Mouse (Mus musculus) forebrain, embryonic 13.5 days (tissue): ENCODE data around the gene Ap3d1. TPM values are rescaled to one million over a fixed set of nuclear protein-coding genes. Genes with fewer than 3 reads are reported as not detected.

Source experiments
- ATAC-seq: fragments of 200-750 bp; cut with Nextera tagmentation; 2 replicates; pipeline ENCODE4 v1.8.0; 2017
- H3K27ac ChIP-seq: fragments of 300-500 bp; sonication (generic); 2 replicates; pipeline ENCODE4 v1.5.1; 2015; ENCODE audit warnings: inconsistent platforms, mild to moderate bottlenecking, moderate library complexity
- H3K27me3 ChIP-seq: fragments of 300-500 bp; sonication (generic); 2 replicates; pipeline ENCODE4 v1.6.1; 2015; ENCODE audit warnings: mild to moderate bottlenecking, inconsistent platforms
- H3K36me3 ChIP-seq: fragments of 300-500 bp; sonication (generic); 2 replicates; pipeline ENCODE4 v1.6.1; 2015; ENCODE audit warnings: mild to moderate bottlenecking, inconsistent platforms; ENCODE audit not compliant: poor library complexity, severe bottlenecking
- H3K4me1 ChIP-seq: fragments of 300-500 bp; sonication (generic); 2 replicates; pipeline ENCODE4 v1.6.1; 2015; ENCODE audit warnings: inconsistent platforms
- H3K4me2 ChIP-seq: fragments of 300-500 bp; sonication (generic); 2 replicates; pipeline ENCODE4 v1.6.1; 2015; ENCODE audit warnings: inconsistent platforms, mild to moderate bottlenecking, moderate library complexity
- H3K4me3 ChIP-seq: fragments of 300-500 bp; sonication (generic); 2 replicates; pipeline ENCODE4 v1.5.1; 2015; ENCODE audit warnings: mild to moderate bottlenecking, inconsistent platforms
- H3K9ac ChIP-seq: fragments of 300-500 bp; sonication (generic); 2 replicates; pipeline ENCODE4 v1.6.1; 2015; ENCODE audit warnings: mild to moderate bottlenecking, inconsistent platforms
- H3K9me3 ChIP-seq: fragments of 300-500 bp; sonication (generic); replicated peaks from 2 replicates; pipeline ENCODE4 v1.6.1; 2016; ENCODE audit warnings: inconsistent platforms
- WGBS: fragments of 180-500 bp; shearing (Covaris S2); methylation state at CpG from one replicate; pipeline ENCODE4 v1.1.7; 2015; 5-methylcytosine and 5-hydroxymethylcytosine counted together
- polyA plus RNA-seq: library from polyadenylated mRNA; unstranded; fragments of >200 nt; fragmentation: Nextera tagmentation; extraction: Ambion mirVana; gene quantifications from 2 replicates; pipeline ENCODE4 v1.2.1, GENCODE M21; 2015

Ap3d1 gene
- polyA plus RNA-seq, 1 experiment from 2014 or later: 82.9 TPM

DNA sequence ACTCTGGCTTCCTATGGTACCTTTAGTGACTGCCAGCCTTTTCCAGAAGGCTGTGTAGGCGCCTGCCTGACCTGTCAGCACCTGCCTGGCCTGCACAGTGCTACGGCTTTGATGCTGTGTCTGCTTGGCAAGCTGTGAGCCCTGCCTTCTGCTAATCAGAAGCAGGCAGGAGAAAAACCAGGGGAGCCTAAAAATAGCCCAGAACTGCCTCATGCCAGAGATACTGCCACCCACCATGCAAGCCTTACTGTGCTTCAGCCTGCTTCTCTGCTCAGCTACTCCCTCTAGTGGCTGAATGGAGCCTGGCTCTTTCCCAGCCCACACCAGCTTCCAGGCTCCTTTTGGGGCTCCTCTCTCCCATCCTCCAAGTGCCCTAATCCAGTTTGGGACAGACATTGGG, 32.5 kb upstream of the Ap3d1 start:
- Histone ChIP-seq H3K9me3 (no peaks in the 10 kb centered on the region), H3K4me2 (no peak overlapping the region), H3K4me3 (no peak overlapping the region), H3K4me1 (peaks cover 7% of the 10 kb centered on the region; the same call in 1 of the 2 replicates), H3K9ac (no peak overlapping the region), H3K27me3 (no peaks in the 10 kb centered on the region), H3K36me3 (peaks cover 100% of the 10 kb centered on the region), H3K27ac (peak overlapping the region; percentile 48)
- ATAC-seq: peak; percentile 83
- WGBS: 64% methylated on average over 2 of the region's 2 CpGs

DNA sequence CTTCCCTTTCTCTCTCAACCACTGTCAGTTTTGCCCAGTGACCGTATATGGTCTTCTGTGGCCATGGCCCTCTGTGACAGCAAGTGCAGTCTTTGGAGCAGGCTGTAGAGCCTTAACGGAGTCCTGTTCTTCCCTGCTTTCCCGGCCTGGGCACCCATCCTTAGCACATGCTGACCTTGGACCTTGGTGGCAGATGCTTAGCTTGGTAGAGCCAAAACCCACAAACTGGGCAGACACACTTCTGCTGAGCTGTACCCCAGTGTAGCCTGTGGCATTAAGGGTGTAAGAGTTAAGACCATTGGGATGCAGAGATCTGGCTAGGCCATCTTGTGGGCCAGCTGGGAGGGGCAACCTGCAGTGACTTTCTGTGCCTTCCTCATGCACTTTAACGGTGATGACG, 31.8 kb upstream of the Ap3d1 start:
- Histone ChIP-seq H3K9ac (peak overlapping the region; percentile 26; the same call in 1 of the 2 replicates), H3K36me3 (peaks cover 100% of the 10 kb centered on the region), H3K9me3 (no peaks in the 10 kb centered on the region), H3K4me1 (peaks cover 7% of the 10 kb centered on the region; the same call in 1 of the 2 replicates), H3K27me3 (no peaks in the 10 kb centered on the region), H3K4me2 (no peak overlapping the region), H3K27ac (peak overlapping the region; percentile 48), H3K4me3 (no peak overlapping the region)
- no peak for ATAC-seq
- 85% methylated on average over 5 of the region's 5 CpGs for WGBS

DNA sequence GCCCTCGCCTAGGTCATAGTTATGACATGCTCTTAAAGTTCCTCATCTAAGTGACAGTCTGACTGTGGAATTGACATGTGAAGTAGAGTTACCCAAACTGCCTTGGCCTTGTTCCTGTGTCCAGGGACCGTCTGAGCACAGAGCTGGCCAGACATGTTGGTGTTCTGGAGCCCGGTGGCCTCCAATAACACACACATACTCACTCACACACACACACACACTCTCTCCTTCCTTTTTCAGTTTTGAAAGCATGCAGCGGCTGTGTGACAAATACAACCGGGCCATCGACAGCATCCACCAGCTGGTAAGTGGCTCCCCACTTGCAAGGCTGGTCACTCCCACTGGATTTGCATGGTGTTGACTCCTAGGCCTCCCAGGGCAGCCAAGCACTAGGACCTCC, 26.3 kb upstream of the Ap3d1 start:
- Histone ChIP-seq H3K4me2 (no peak overlapping the region), H3K9ac (no peak overlapping the region), H3K36me3 (peaks cover 93% of the 10 kb centered on the region), H3K9me3 (no peaks in the 10 kb centered on the region), H3K27me3 (no peaks in the 10 kb centered on the region), H3K27ac (no peak overlapping the region), H3K4me1 (no peaks in the 10 kb centered on the region), H3K4me3 (no peak overlapping the region)
- WGBS: 93% methylated on average over 6 of the region's 6 CpGs
- no peak for ATAC-seq

DNA sequence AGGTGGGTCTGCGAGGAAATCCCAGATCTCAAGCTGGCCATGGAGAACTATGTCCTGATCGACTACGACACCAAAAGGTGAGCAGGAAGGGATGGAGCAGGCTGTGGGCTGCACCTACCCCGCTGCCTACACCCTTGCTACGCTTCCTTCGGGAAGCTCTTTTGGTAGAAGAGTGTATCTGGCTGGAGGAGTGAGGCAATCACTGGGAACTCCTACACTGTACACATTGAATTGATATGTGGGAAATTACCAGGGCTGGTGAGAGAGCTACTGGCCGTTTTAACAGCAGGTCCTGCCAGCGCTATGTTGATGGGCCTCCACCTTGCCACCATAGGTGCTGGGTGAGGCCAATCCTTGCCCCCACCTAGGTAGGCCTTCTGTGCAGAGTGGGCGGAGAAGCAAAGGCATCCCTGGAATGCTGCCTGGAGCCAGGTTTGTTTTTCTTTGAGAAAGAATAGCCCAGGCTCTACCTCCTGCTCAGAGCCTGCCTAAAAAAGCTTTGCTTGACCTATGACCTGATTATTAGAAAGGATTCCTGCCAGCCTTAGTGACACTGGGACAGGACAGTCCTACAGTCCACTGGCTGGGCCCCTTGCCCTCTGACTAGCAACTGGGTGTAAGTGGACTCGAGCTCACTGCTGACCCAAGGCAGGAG, 24.2 kb upstream of the Ap3d1 start:
- H3K27me3 ChIP-seq: no peaks in the 10 kb centered on the region
- H3K4me2 ChIP-seq: no peak overlapping the region
- ATAC-seq: no peak
- no peak overlapping the region for H3K4me3 ChIP-seq
- 83% methylated on average over 10 of the region's 10 CpGs for WGBS
- H3K9me3 ChIP-seq: no peaks in the 10 kb centered on the region
- H3K9ac ChIP-seq: no peak overlapping the region
- no peak overlapping the region for H3K27ac ChIP-seq
- 0 out of 2 replicates have a peak, but pooled peaks cover 4% of the 10 kb centered on the region for H3K4me1 ChIP-seq
- peaks cover 73% of the 10 kb centered on the region for H3K36me3 ChIP-seq

DNA sequence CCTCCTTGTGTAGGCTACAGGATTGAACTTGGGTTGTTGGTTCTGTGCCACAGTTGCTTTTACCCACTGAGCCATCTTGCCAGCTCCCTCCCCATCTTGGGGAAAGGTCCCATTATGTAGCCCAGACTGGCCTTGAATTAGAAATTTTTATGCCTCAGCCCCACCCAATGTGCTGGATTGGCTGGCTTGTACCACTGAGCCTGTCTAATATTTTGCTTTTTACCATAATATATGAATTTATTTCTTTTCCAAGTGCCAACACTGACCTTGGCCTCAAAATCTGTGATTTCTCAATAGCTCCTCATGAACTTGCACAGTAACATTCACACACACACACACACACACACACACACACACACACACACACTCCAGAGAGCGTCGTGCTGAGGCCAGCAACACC, 23.7 kb upstream of the Ap3d1 start:
- 95% methylated on average over 2 of the region's 2 CpGs for WGBS
- Histone ChIP-seq H3K9me3 (no peaks in the 10 kb centered on the region), H3K4me2 (no peak overlapping the region), H3K36me3 (peaks cover 67% of the 10 kb centered on the region), H3K4me3 (no peak overlapping the region), H3K9ac (no peak overlapping the region), H3K27ac (no peak overlapping the region), H3K4me1 (peaks cover 9% of the 10 kb centered on the region), H3K27me3 (no peaks in the 10 kb centered on the region)
- no peak for ATAC-seq

DNA sequence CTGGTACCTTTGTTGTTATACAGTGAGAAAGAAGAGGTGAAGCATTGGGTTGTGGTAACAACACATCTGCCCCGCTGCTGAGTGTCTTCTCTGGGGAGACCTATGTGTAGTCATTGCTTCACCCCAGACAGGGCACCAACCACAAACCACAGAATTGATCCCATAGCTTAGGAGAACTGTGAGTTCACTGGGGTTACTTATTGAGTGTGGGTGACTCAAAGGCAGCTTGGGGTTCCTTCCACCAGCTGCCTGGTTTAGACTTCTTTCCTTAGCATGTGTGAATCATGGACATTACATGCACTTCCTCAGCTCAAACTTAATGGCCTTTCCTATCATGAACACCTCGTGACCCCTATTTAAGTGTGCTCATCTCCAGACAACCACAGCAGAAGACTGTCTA, 21.4 kb upstream of the Ap3d1 start:
- WGBS: 96% methylated on average over 2 of the region's 2 CpGs
- ATAC-seq: no peak
- Histone ChIP-seq H3K4me3 (no peak overlapping the region), H3K9ac (no peak overlapping the region), H3K4me2 (no peak overlapping the region), H3K27ac (no peak overlapping the region), H3K27me3 (no peaks in the 10 kb centered on the region), H3K36me3 (peaks cover 45% of the 10 kb centered on the region), H3K4me1 (peaks cover 22% of the 10 kb centered on the region), H3K9me3 (no peaks in the 10 kb centered on the region)

DNA sequence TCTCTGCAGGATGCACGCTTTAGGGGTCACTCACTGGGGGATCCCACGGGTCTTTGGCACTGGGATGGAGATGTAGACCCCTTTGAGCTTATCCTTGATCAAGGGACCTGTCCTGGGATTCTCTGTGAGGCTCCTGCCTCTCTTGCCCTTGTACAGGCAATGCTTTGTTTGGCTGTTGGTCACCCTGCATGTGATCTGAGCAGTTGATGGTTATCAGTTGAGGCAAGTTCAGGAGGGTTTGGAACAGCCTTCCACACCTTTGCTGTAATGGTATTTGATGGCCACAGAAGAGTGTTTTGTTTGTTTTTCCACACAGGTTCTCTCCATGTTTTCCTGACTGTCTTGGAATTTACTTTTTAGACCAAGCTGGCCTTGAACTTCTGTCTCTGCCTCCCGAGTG, 19.8 kb upstream of the Ap3d1 start:
- 82% methylated on average over 3 of the region's 3 CpGs for WGBS
- Histone ChIP-seq H3K9me3 (no peaks in the 10 kb centered on the region), H3K4me3 (no peak overlapping the region), H3K36me3 (peaks cover 30% of the 10 kb centered on the region), H3K4me2 (no peak overlapping the region), H3K4me1 (peaks cover 39% of the 10 kb centered on the region), H3K27ac (no peak overlapping the region), H3K27me3 (no peaks in the 10 kb centered on the region), H3K9ac (no peak overlapping the region)
- no peak for ATAC-seq

DNA sequence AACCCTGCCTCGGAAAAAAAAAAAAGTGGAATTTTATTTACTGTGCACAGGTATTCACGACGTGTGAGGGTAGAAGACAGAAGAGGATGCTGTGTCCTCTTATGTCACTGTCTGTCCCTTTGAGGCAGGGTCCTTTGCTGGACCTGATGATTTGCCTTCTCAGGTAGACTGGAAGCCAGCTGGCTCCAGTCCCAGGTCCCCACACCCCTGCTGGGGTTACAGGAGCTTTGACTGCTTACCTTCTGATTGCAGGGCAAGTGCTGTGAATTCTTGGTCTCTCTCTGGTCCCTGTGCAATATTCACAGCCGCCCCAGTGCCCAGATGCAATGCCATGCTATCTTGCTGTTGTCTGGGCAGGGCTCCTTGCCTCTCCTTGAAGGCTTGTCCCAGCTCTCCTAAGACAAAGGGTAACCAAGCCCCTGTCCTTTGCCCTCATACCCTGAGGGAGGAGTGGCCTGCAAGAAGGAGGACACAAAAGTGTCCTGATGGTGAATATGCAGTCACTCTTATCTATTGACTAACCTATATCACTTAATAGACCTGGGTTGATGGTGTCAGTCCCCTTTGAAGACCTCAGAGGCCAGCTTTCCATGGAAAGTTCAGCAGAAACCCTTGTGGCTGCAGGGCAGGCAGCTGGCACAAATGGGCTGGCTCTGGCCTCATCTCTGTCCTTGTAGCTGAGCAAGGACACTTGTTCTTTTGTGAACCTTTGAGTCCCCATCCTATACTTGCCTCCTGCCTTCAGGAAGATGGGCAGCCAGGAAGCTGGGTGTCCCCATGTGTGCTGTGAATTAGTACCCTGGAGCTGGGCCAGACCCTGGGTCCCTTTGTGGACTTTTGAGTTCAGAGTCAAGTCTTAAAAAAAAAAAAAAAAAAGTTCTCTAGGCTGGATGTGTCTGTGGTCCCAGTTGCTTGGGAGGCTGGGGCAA, 18.8 kb upstream of the Ap3d1 start:
- peaks cover 49% of the 10 kb centered on the region for H3K4me1 ChIP-seq

DNA sequence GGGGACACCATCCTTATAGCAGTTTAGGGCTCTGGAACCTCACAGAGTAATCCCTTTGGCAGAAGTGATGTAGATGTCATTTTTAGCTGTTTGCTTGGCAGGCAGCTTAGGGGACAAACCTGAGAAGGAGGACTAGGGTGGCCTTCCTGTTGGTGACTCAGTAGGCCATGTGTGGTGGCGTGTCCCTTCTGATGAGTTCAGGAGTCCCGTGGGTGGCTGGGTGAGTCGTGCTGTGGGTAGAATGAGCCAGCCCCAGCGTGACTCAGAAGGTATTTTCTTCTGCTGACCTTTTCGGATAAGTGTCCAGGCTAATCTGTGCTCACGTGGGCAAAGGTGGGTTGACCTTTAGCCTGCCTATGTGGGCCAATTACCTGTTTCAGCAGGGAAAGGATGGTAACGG, 16.6 kb upstream of the Ap3d1 start:
- no peak overlapping the region for H3K9ac ChIP-seq
- no peaks in the 10 kb centered on the region for H3K27me3 ChIP-seq
- H3K9me3 ChIP-seq: no peaks in the 10 kb centered on the region
- no peak overlapping the region for H3K4me2 ChIP-seq
- no peak overlapping the region for H3K4me3 ChIP-seq
- H3K4me1 ChIP-seq: peaks cover 57% of the 10 kb centered on the region
- no peaks in the 10 kb centered on the region for H3K36me3 ChIP-seq
- 93% methylated on average over 7 of the region's 7 CpGs for WGBS
- no peak for ATAC-seq
- no peak overlapping the region for H3K27ac ChIP-seq

More for the DNA sequence above, 18.8 kb upstream of the Ap3d1 start:
- H3K27me3 ChIP-seq: no peaks in the 10 kb centered on the region
- H3K9ac ChIP-seq: 0 out of 2 replicates have a peak overlapping the region, but pooled peaks have one; percentile 8
- H3K4me2 ChIP-seq: no peak overlapping the region
- no peak overlapping the region for H3K4me3 ChIP-seq
- H3K36me3 ChIP-seq: peaks cover 20% of the 10 kb centered on the region
- no peak for ATAC-seq
- no peak overlapping the region for H3K27ac ChIP-seq
- H3K9me3 ChIP-seq: no peaks in the 10 kb centered on the region
- WGBS: 87% methylated on average over 4 of the region's 4 CpGs

DNA sequence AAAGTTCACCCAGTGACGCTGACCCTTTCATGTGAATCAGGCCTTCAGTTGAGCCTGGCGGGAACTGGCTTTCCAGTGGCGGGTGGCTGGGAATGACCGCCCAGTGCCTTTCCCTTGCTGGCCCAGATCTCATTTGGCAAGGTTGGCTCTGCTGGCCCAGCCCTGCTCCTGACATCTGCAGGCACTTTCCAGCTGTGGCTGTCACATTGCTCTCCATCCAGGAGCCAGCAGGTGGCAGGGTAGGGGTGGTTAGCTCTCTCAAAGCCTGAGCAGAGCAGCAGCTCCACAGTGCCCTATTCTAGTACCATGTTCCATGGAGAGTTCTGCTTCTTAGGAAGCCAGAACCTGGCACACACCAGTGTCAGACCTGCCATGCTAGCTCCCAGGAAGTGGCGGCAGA, 15.7 kb upstream of the Ap3d1 start:
- no peaks in the 10 kb centered on the region for H3K36me3 ChIP-seq
- peaks cover 57% of the 10 kb centered on the region for H3K4me1 ChIP-seq
- 35% methylated on average over 5 of the region's 5 CpGs for WGBS
- ATAC-seq: no peak
- no peaks in the 10 kb centered on the region for H3K27me3 ChIP-seq
- H3K4me3 ChIP-seq: peak overlapping the region; percentile 97; the same call in 1 of the 2 replicates
- H3K4me2 ChIP-seq: peak overlapping the region; percentile 100
- H3K27ac ChIP-seq: peak overlapping the region; percentile 4; the same call in 1 of the 2 replicates
- no peak overlapping the region for H3K9ac ChIP-seq
- no peaks in the 10 kb centered on the region for H3K9me3 ChIP-seq

DNA sequence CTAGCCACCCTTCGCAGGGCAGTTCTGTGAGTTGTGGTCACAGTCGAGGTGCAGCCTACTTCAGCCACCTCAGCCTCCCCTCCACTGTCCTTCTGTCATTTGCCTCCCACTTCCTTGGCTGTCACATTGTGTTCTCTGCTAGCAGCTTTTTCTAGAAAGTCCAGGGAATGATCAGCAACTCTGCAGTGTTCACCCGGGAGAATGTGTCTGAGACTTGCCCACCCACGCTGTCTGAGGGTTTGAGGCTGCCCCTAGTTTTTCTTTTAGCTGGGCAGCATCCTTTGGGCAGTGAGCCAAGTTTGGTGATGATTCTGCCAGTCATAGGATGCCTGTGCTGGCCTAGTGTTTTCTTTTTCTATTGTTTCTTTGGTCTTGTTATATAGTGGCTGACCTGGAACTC, 14.9 kb upstream of the Ap3d1 start:
- 65% methylated on average over 4 of the region's 4 CpGs for WGBS
- Histone ChIP-seq H3K4me2 (peak overlapping the region; percentile 100), H3K36me3 (no peaks in the 10 kb centered on the region), H3K27me3 (no peaks in the 10 kb centered on the region), H3K9me3 (no peaks in the 10 kb centered on the region), H3K4me3 (peak overlapping the region; percentile 97), H3K9ac (peak overlapping the region; percentile 96), H3K27ac (no peak overlapping the region), H3K4me1 (peaks cover 62% of the 10 kb centered on the region)
- no peak for ATAC-seq

DNA sequence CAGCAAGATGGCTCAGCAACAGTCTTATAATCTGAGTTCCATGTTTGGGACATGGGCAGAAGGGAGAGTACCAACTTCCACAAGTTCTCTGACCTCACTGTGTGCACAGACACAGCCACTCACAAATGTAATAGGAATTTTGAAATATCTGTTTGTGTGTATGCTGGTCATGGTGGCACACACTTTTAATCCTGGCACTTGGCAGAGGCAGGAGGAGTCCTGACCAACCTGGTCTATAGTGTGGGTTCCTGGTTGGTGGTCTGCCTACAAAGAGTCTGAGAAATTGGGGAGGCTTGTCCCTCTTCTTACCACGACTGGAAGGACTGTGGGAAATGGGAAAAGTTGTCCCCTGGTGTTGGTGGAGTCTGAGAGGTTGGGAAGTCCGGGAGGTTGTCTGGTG, 14.4 kb upstream of the Ap3d1 start:
- peaks cover 63% of the 10 kb centered on the region for H3K4me1 ChIP-seq

More for the DNA sequence above, 14.4 kb upstream of the Ap3d1 start:
- H3K4me3 ChIP-seq: peak overlapping the region; percentile 97
- H3K27me3 ChIP-seq: no peaks in the 10 kb centered on the region
- no peak overlapping the region for H3K27ac ChIP-seq
- no peak for ATAC-seq
- WGBS: 62% methylated on average over 2 of the region's 2 CpGs
- H3K36me3 ChIP-seq: no peaks in the 10 kb centered on the region
- peak overlapping the region; percentile 96 for H3K9ac ChIP-seq
- no peaks in the 10 kb centered on the region for H3K9me3 ChIP-seq
- H3K4me2 ChIP-seq: peak overlapping the region; percentile 100
